Mouse (Mus musculus): Measurements from ENCODE around the gene Cd276. TPM values are rescaled to one million over a fixed set of nuclear protein-coding genes. Genes with fewer than 3 reads are reported as not detected.

Cd276 gene
- polyA plus RNA-seq (2014; fragmentation: Illumina TruSeq; extraction: RNeasy Lipid Tissue Mini Kit (QIAGEN cat#74804); ENCODE audit: low read depth, low replicate concordance) = 3.5 TPM

DNA sequence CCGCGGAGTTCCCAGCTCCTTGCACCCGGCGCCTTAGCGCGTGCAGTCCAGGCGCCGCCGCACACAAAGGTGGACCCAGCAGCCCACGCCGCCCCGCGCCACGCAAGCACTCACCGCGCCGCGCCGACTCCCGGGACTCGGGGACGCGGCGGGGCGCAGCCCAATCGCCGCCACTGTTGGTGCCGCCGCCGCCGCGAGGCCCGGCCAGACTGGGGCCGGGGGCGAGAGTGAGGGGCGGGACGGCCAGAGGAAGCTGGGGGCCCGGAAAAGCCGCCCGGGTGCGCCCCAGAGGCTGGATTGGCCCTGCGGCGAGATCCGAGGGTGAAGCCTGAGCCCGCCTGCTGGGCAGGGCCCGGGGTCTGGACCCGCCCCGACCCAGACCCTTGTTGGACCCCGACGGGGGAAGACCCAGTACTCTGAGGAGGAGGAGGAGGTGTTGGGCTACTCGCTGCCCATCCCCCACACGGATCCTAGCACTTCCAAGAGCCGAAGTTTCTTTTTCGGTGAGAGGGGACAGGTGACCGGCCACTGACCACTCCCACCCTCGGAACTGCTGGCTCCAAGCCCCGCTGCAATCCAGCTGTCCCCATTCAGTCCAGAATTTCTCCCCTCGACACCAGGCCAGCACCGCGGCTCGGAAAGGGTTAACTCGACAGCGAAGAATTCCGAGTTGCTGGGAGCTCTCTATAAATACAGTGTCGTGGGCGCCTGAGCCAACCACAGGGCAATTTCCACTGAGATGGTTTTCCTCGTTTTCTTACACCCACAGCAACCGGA is at the start of gene Cd276:
Gene Cd276 (minus strand): TSS at position 530 of the 777 bp plus-strand sequence.

DNA sequence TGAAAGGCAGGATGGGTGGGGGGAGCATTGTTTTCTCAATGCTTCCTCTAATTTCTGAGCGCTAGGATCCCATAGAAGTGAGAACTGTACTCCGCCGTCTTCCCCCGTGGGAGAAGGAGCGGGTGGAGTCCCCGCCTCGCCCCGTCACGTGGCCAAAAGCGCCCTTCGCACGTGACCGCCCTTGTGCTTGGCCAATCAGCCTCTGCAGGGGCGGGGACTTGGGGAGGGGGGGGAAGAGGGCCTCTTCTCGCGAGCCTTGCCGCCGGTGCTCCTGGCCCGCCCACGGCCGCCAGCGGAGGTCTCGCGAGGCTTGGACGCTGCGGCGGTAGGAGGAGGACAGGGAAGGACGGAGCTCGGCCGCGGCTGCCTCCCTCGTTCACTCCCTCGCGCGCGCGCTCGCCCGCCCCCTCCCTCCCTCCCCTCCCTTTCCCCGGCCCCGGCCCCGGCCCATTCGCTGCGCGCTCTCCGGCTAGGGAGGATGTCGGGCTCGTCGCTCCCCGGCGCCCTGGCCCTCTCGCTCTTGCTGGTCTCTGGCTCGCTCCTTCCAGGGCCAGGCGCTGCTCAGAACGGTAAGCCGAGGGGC is 26.8 kb upstream of the Cd276 start, which contains the start of gene Nptn:
Gene Nptn (plus strand): TSS at position 283 of the 583 bp plus-strand sequence.

DNA sequence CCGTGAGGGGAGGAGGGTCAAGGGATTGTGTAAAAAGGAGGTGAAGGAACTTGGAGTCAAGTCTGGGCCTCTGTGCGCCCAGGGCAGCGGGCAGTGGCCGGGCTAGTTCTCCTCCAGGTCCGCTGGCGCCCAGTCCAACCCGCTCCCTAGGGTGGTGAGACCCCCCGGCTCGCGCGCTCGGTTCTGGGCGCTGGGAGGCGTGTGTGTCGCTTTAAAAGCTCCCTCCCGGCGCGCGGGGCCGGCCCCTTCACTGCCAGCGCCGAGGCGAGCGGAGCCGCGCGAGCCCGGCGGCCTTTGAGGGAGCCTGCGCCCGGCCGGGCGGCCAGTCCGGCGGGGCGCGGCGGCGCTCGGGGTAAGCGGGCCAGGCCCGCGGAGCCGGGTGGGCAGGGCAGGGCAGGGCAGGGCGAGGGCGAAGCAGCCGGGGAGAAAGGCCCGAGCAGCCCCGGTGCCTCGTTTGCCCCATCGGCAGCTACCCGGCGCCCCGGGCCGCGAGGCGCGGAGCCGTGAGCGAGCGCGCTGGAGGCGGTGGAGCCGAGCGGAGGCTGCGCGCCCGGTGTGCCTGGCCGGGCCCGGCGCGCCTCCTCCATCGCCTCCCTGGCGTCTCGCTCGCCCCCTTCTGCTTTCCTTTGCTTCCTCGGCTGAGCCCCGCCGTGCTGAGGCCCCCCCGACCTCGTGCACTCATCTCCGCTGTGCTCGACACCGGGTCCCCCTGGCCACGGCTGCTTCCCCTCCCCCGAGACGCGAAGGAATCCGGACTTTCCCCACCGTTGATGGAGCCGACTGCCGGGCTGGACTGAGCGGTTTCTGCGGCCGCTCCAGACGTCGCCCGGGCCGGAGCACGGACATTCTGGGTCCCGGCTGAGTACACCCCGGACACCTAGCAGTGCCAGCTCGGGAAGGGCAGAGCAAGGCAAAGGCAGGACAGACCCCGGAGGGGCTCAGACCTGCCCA is 67.1 kb downstream of the Cd276 start, which contains the start of gene Insyn1:
Gene Insyn1 (plus strand): TSS at position 753 of the 951 bp plus-strand sequence.

Other genes with a start within 250 kb of the Cd276 start
- 1.2 TPM for gene Loxl1, start 242.3 kb downstream of the Cd276 start, polyA plus RNA-seq (2014; fragmentation: Illumina TruSeq; extraction: RNeasy Lipid Tissue Mini Kit (QIAGEN cat#74804); ENCODE audit: low read depth, low replicate concordance)
- not detected for gene Tbc1d21, start 185.0 kb downstream of the Cd276 start, polyA plus RNA-seq (2014; fragmentation: Illumina TruSeq; extraction: RNeasy Lipid Tissue Mini Kit (QIAGEN cat#74804); ENCODE audit: low read depth, low replicate concordance)
- gene Insyn1, start 66.8 kb downstream of the Cd276 start, polyA plus RNA-seq (2014; fragmentation: Illumina TruSeq; extraction: RNeasy Lipid Tissue Mini Kit (QIAGEN cat#74804); ENCODE audit: low read depth, low replicate concordance) = not detected
- gene Nptn, start 26.8 kb upstream of the Cd276 start, polyA plus RNA-seq (2014; fragmentation: Illumina TruSeq; extraction: RNeasy Lipid Tissue Mini Kit (QIAGEN cat#74804); ENCODE audit: low read depth, low replicate concordance) = 886 TPM
- not detected for gene Rec114, start 188.5 kb upstream of the Cd276 start, polyA plus RNA-seq (2014; fragmentation: Illumina TruSeq; extraction: RNeasy Lipid Tissue Mini Kit (QIAGEN cat#74804); ENCODE audit: low read depth, low replicate concordance)